Comparison of ENCODE assay signal across 10 mouse cellular contexts in genomic region chr2:37788176-37788962, GRCm38 (mm10). TPM values are rescaled to one million over a fixed set of nuclear protein-coding genes. Genes with fewer than 3 reads are reported as not detected.
DNase-seq lines count a peak whose midpoint lies in the region; ATAC-seq lines count a peak whose summit lies in the region.
"Had no signal": no experiment of that assay in that cellular context is flagged by ENCODE, and none has a peak within 500 bp of the region (broad histone marks: within the 10 kb centered on the region; RNA-seq: fewer than 3 reads in every experiment).

No protein-coding gene starts in this region.

- no peak overlapping the region for H3K27ac ChIP-seq in limb, embryonic 13.5 days
- H3K27ac ChIP-seq in limb, embryonic 10.5 days: no peak overlapping the region
- H3K27ac ChIP-seq: liver, embryonic 13.5 days had no signal

- peaks cover 4% of the 10 kb centered on the region; the same call in 1 of the 2 replicates for H3K9me3 ChIP-seq in limb, embryonic 13.5 days
- no peaks in the 10 kb centered on the region for H3K9me3 ChIP-seq in limb, embryonic 10.5 days (replicated peaks)
- H3K9me3 ChIP-seq: liver, embryonic 13.5 days had no signal

- no peak for DNase-seq in limb, embryonic 10.5 days (ENCODE audit: low spot score)
- DNase-seq in cerebellum, adult 11 months: peak; percentile 45
- DNase-seq in cerebellum, postnatal 25 days: peak; percentile 68 to 75
- peak; percentile 58 for DNase-seq in kidney, postnatal 10 days
- DNase-seq in layer of hippocampus, postnatal 36 days: no peak
- no peak for DNase-seq in embryo, embryonic 9.5 days (ENCODE audit: extremely low spot score)
- DNase-seq in thymus, postnatal 10 days (ENCODE audit: low spot score in 2 of 2): no peak
- DNase-seq: liver, embryonic 13.5 days had no signal

- no peak overlapping the region for H3K9ac ChIP-seq in limb, embryonic 13.5 days
- H3K9ac ChIP-seq: liver, embryonic 13.5 days had no signal

- H3K4me2 ChIP-seq in limb, embryonic 13.5 days (replicated peaks): no peak overlapping the region
- H3K4me2 ChIP-seq: liver, embryonic 13.5 days had no signal

- H3K4me1 ChIP-seq in limb, embryonic 13.5 days: peaks cover 24% of the 10 kb centered on the region
- peaks cover 35% of the 10 kb centered on the region for H3K4me1 ChIP-seq in limb, embryonic 10.5 days
- H3K4me1 ChIP-seq: liver, embryonic 13.5 days had no signal

- H3K36me3 ChIP-seq in limb, embryonic 13.5 days: no peaks in the 10 kb centered on the region
- peaks cover 9% of the 10 kb centered on the region; the same call in 1 of the 2 replicates for H3K36me3 ChIP-seq in limb, embryonic 10.5 days
- H3K36me3 ChIP-seq: liver, embryonic 13.5 days had no signal

- WGBS in limb, embryonic 13.5 days: 52% methylated on average over 7 of the region's 7 CpGs
- 73% methylated on average over 7 of the region's 7 CpGs for WGBS in limb, embryonic 10.5 days

- no peak overlapping the region for H3K4me3 ChIP-seq in limb, embryonic 13.5 days
- no peak overlapping the region for H3K4me3 ChIP-seq in limb, embryonic 10.5 days
- H3K4me3 ChIP-seq: liver, embryonic 13.5 days had no signal

- ATAC-seq in limb, embryonic 13.5 days (ENCODE audit: low FRiP score, low read depth): 0 out of 2 replicates have a peak, but pooled peaks have one; percentile 25

- peaks cover 53% of the 10 kb centered on the region for H3K27me3 ChIP-seq in limb, embryonic 13.5 days
- H3K27me3 ChIP-seq in limb, embryonic 10.5 days (ENCODE audit: low read depth, poor library complexity, severe bottlenecking): peaks cover 65% of the 10 kb centered on the region

RNA-seq across cellular contexts. Expression of gene Crb2, which starts 12.3 kb away (rescaled TPM):
- 0.51 and 0.56 TPM in 2 replicates for polyA plus RNA-seq in limb, embryonic 13.5 days (2015; fragmentation: Nextera tagmentation; extraction: Ambion mirVana)
- polyA plus RNA-seq in limb, embryonic 10.5 days (2016; fragmentation: Nextera tagmentation; extraction: Ambion mirVana): 2.1 and 4.3 TPM in 2 replicates
- 1 to 10 TPM; 3.3 TPM for total RNA-seq in layer of hippocampus, postnatal 36 days (2021)
- total RNA-seq: MEL had no signal

Comparison
In these comparisons a context has a peak if more than half of its experiments do, and no peak if none do; other contexts are left out.
1. DNase-seq: peak in cerebellum, adult 11 months (single experiment), cerebellum, postnatal 25 days (2 of 2) and kidney, postnatal 10 days (single experiment); none in limb, embryonic 10.5 days (single experiment), layer of hippocampus, postnatal 36 days (0 of 2), embryo, embryonic 9.5 days (single experiment) and thymus, postnatal 10 days (0 of 2).